Mouse (Mus musculus) thymus, postnatal 0 days (tissue): ENCODE measurements at regions not wholly inside any gene's neighbourhood (a gene's known extent, or its start where the extent isn't known, plus 50 kb on each side); places are given as distances from the start of the nearest gene placed in this dataset.

ENCODE experiments used
- DNase-seq: peaks from one replicate; pipeline ENCODE4 v3.0.0-alpha.2; 2015; ENCODE audit warnings: low spot score

DNA sequence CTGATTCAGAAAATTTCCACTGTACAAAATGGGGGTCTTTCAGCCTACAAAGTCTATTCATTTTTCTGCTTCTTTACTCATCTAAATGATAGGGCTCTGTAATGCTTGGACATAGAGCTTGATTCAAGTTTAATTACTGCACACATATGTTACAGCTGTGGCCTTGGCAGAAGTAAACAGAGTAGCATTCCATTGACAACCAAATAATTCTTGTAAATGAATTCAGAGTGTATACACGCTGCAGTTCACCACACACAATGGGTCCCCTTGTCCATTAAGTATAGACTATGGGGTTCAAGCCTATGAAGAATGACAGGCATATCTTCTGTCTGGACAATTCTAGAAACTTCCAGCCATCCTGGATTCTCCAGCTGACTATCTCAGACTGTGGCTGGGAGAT lies 541.9 kb downstream of the Adgrl2 start:
- no peak for DNase-seq

DNA sequence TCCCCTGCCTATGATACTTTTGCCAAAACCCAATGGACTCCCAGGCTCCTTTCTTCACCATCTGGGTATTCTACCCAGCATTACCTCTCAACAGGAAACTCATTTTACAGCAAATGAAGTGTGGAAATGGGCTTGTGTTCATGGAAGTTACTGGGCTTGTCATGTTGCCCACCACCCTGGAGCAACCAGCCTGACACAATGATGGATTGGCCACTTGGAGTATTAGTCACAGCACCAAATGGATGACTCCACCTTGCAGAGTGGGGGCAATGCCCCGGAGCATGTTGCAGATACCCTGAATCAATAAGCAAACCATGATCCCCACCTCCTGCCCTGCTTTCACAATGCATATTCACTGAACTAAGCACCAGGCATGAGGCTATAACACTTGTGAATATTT lies 543.5 kb downstream of the Adgrl2 start:
- DNase-seq = no peak

DNA sequence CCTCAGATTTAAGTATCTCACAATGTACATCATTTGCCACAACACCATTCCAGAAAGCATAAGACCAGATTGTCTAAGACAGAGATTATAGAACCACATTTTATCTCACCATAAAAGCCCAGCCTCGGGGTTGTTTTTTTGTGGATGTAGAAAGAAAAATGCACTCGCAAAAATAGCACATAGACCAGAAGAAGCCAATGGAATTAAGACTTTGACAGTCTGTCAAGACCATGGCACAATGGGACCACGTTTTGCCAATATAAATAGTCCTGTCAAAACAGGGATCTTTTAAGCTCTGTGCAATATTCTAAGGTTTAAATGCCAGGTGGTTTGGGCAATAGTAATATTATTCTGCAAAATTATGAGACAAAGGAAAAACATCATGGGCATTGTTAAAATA lies 547.3 kb downstream of the Adgrl2 start:
- DNase-seq = no peak

DNA sequence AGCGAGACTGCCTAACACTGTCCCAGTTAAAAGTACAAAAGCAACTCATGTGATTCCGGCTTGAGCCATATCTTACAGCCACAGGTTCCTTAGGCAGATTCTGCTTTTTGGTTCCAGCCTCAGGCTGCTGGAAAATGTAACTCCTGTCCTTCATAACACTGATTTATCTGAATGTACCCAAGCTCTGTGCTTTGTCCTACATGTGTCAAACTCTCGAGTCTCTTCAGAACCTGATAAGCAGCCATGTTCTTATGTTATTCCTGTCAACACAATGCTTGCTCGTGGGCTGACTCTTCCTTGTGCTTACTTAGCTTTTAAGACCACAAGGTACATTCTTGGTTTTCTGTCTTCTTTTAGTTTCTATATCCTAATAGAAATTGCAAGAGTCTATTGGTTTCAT lies 556.3 kb downstream of the Adgrl2 start:
- no peak for DNase-seq

DNA sequence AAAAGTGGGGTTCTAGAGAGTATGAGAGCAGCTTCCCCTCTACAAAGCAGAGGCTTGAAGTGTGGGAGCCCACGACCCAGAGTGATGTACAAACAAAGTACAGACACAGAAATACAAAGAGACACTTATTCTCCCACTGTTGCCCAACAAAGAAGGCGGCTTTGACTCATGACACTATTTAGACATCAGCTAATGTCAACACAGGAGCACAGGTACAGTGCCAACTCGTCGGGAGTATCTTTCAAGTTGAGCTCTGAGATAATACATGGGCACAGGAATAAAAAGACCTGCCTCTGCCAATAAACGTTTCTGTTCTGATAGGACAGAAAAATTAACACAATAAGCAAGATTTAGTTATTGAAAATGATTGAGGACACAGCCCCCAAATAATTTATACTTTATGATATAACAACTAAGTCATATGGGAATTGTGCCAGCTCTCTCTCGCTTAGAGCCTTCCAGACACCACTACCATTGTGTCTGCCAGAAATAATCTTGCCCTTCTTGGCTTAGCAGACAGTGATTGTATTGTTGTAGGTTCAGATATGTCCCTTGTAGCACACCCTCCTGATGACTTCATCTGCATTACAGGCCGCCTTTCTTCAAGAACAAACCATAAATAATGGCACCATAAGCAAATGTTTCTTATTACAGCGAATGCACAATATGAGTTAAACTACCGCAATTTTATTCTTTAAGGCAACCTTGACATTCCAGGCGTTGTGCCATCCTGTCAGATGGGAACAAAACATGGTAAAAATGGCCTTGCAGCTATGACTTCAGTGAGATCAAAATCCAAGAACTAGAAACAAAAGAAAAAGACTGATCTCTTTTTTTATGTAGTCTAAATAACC lies 561.1 kb downstream of the Adgrl2 start:
- no peak for DNase-seq

DNA sequence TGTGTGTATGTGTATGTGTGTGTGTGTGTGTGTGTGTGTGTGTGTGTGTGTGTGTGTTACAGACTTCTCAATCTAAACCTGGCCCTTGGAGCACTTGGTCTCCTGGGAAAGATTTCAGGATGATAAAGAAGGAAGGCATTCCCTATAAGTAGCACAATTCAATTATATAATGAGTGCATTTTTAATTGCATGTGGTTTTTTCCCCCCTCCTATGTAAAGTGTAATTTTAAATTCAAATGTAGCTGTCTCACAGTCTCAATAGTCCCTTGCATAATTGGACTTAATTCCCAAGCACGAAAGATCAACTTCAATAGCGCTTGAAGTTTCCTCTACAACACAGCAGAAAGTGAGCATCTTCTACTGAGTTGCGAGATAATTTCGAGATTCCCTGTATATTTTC lies 566.3 kb downstream of the Adgrl2 start:
- no peak for DNase-seq

DNA sequence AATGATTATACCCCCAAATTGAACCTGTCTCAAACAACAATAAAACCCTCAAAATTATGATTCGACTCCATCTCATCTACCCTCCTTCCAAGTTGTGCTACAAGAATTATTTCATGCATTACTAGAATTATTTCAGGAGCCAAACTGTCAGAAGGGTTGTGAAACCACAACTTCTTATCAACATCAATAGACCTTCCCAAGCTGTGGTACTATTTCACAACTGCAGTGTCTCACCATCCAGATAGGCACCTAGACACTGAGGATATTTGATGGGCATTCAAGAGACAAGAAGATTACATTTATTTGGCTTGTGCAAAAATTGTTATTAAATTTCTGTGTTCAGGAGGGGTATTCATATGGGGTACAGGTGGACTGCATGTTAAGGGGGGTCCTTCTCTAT lies 567.0 kb downstream of the Adgrl2 start:
- no peak for DNase-seq

DNA sequence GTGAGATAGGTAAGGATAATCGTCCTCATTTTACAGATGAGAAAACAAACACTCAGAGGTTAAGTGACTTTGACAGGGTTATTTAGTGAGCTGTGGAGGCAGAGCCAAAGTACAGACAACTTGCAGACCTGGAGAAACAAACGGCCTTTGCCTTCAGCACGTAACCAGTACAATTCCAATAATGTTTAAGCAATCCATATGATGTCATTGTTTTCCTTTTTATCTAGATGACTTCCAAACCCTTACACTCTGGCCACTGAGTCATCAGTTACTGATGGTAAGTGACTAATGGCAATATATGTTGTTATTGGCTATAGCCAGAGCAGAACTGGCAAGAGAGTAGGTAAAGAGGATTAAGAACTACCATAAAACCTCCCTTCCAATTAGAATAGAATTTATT lies 567.6 kb downstream of the Adgrl2 start:
- DNase-seq = no peak

DNA sequence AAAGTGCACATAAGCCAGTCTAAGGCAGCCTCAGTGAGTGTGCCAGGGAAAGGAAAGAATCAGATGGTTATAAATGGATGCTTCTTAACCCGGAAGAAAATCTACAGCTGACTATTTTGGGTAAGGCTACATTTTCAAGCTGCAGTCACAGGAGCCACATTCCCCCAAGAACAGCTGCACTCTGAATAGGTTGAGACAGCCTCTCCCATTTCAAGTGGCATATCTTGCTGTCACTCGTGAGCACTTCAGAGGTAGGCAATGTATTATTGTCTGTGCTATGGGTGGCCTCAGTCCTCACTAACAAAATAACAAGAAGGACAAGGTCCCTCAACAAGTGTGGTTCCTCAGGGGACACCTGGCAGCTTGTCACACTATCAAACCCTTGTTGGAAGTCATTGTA lies 568.1 kb downstream of the Adgrl2 start:
- DNase-seq = no peak

DNA sequence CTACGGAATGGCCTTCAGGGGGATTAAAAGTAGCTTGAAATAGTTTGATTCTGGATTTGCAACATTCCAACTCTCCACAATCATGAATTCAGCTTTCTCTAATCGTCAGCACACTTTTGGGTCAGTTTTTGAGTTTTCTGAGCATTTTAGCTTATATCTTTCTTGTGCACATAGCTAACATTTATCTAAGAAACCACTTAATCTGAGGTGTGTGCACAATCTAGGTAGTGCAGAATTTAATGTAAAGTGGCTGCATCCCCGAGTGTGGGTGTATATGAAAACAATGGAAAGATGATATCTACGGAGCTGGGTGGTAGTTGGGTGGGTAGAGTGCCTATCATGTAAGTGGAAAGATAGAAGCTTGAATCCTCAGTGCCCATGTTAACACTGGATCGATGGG lies 570.1 kb downstream of the Adgrl2 start:
- DNase-seq = no peak

DNA sequence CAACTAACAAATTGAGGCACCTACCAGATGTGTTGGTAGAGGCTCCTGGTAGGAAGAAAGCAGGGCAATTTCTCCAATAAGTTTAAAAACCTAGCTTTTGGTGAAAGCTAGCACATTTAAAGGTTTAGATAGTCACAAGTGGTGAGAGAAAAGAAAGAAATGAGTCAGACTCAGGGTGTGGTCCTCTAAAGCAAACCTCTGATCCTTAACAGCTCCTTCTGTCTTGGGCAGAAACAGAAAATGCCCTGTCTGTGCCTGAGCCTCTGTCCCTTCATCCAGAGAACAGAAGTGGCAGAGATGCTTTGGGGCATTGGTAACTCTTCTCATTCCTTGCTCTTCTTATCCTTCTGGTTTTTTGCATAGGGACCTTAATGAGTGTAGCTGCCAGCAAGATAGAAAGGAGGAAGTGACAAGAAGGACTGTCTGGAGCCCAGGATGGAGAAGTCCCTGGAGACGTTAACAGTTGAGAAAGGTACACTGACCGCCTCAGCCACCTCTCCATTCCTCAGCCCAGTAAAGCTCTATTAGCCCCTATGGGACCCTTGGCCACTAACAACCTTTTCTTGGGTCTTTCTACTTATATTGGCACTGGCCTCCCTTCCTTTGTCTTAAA lies 570.8 kb downstream of the Adgrl2 start:
- DNase-seq = no peak

DNA sequence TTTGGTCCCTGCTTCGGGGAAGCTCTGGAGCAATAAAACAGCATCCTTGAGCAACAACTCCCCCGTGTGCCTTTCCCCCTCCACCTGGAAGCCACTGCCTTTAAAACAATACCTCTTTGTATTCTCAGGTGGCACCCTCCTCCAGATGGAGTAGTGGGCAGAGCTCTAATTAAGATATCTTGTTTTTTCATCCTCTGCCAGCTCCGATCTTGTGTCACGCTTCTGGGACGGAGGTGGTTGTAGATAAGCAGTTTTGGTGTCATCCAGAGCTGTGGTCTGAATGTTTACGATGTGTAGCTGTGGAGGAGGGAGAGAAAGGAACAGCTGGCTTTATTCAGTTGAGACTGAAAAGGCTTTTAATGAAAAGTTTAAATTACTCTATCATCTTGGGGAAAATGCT lies 572.3 kb downstream of the Adgrl2 start:
- no peak for DNase-seq

DNA sequence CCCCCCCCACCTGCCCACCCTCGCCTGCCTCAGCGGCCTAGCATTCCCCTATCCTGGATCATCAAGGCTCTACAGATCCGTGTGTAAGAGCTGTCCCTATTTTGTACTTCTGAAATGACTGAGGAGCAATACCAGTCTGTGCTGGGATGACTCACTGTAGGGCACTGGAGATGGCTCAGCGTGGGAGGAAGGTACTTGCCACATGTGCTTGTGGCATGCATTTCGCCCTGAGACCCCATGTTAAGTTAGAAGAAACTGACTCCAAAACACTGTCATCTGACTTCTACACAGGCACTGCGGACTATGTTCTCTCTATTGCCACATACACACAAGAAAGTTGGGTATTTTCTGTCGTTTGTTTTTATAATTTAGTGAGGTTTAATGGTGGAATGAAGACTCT lies 574.9 kb downstream of the Adgrl2 start:
- no peak for DNase-seq

DNA sequence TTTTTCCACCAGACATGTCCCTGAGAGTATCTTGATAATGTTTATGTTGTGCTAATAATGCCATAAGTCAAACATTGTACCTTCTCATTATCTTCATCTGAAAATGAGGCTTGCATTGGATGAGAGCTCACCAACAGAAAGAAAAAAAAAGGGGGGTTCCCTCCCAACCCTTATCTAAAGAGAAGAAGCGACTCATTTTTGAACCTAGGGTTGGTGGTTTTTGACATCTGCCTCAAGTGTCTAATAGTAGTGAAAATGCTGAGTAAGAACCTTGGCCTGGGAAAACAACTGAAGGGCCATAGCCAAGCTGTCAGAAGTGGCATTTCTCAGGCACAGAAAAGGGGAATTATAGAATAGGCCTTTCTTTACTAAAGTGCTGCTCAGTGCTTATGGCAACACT lies 577.3 kb downstream of the Adgrl2 start:
- DNase-seq = no peak

DNA sequence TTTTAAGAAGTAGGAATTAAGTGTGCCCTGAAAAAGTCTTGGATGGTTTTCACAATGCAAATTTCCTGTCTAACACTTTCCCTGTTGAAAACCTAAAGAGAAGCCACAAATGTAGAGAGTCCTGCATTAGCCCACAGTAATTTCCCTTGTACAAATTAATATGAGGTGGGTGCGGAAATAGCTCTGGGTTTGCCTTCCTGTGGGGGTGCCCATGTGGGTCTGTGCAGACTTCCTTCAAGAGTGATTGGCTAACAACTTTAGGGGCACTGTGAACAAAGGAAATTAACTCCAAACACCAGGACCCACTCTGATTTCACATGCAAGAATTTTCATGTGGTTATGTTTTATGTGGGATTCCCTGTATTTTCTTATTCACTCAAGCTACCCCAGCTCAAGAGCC lies 578.2 kb downstream of the Adgrl2 start:
- DNase-seq = no peak

DNA sequence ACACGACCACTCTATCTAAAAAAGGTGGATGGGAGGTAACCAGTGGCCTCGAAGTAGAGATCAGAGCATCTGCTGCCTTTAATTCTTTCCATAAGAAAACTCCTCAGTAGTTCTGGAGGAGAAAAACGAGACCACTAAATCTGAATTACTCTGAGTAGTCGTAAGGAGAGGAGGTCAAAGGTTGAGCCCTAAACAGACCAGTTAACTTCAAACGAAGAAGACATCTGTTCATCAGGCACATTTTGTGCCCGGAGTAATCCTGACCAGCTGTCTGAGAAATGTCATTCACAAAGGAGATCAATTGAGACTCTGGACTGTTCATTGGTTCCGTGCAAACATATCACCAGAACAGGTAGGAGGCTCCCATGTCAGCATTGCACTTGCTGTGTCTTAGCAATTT lies 592.0 kb downstream of the Adgrl2 start:
- no peak for DNase-seq

DNA sequence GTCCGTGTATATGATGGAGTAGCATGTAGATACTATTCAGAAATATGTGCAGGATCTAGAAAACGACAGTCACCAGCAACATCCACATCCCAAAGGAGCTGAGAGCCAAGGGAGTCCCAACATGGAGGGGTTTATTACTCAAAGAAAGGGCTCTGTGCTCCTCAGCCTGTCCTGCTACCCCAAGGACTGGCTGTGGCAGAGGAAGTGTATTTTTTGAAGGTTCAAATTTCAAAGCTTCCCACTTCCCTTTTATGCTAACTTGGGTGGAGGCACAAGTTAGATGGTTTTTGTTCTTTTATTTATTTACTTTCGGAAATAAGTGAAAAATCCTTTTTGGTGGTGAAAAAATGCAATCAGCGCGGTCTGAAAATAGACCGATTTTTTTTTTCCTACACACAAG lies 602.8 kb downstream of the Adgrl2 start:
- DNase-seq = no peak

DNA sequence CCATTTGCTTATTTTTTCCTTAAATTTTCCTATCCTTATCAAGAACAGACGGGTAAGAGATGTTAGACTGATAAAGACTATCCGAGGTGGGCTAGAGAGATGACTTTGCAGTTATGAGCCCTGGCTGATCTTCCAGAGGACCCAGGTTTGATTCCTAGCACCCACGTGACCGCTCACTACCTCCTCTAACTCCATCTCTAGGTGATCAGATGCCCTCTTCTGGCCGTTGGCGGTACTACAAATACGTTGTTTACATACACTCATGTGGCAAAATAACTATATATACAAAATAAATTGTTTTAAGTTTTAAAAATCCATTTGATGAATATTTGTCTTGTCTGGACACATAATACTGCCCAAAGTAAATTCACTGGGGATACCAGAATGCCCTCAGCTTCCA lies 604.6 kb downstream of the Adgrl2 start:
- DNase-seq = no peak

DNA sequence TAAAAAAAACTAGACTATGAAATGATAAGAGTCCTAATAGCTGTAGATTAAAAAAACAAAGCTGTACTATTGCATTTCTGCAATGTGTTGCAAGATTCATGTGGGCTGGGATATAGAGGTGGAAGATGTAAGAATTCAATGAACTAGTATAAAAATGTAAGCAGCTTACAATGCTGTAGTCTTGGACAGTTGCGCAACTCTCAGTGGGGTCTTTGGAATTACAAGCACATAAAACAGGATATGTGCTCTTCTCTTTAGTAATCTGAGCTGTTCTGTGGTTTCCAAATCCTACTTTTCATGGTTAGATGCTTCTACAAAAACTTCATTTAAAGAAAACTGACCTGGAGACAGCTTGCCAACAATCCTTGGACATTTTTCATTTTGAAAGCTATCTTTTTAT lies 609.3 kb downstream of the Adgrl2 start:
- no peak for DNase-seq

DNA sequence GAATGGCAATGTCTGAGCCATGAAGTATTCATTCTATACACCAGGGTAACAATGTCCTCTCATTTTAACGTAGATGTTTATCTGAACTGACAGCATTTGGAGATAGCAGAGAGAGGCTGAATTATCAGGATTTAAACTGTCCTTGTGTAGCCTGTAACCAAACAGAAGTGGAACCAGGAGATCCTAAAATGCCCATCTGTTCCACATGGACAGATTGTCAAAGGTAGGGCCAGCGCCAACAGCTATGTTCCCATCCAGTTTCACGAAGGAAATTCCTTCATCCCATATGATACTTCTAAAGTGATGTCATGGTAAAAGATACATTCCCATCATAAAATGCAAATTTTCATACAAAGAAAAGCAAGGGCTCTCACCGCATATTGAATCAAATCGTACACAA lies 627.0 kb downstream of the Adgrl2 start:
- DNase-seq = no peak

DNA sequence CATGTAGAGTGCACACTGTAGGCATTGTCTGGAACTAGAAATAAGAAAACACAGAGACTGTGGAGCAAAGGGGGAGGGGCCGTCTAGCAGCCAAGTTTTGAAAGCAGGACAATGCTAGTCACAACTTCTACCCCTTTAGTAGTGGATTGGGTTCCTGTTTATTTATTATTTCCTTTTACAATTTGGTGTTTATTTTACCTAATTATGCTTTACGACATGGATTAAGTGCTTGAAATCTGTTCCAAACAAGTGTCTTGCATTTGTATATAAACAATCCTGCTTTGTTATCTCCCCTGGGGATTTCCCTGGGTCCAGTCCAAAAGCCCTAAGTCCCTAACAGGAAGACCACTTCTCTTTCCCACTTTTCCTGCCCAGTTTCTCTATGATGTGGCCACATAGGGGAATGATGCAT lies 627.9 kb downstream of the Adgrl2 start:
- no peak for DNase-seq

DNA sequence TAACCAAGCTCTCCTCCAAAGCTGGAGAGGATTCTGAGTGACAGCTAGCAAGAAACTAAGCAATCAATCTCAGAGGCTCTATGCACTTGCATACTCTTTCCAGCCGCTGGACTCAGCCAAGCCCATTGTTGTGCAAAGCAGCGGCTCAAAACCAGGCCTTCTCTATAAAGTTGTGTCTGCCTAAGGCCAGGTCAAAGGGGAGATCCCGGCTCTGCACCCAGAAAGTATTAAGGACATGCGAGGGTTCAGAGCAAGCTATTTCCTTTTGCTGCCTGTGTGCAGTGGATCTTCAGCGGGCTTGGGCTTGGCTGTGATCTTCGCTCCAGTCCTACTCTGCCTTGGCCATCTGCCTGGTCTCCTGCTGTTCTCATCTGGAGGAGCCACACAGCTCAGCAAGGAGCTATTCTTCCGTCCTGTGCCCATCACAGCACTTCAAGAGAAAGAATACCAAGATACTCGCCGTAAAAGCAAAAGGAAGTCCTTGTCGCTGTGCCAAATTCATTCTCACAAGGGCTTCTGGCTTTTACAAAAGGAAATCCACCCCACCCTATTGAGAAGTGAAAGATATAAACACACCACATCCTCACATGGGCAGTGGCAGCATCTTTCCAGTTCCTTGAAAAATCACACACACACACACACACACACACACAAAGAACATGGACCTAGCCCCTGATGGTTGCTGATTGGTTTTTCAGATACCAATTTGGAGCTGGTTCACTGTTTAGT lies 646.6 kb downstream of the Adgrl2 start:
- DNase-seq = no peak

DNA sequence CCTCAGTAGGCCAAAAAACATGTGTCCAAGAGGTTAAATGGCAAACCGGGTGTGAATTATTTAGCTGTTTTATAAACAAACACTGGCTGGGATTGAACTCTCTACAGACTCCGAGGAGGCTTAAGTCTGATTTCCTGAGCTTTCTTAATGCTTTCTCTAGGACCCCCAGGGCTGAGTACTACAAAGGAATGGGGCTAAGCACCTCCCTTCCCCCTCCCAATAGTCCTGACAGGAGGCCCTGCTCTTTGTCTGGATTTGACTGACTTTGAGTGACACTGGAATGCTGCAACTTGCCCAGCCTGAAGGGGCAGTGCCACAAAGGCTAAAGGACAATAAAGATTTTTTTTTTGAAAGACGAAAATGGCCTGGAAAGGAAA lies 647.1 kb downstream of the Adgrl2 start:
- no peak for DNase-seq
